Mouse (Mus musculus): Measurements from ENCODE around the gene Dnm2. TPM values are rescaled to one million over a fixed set of nuclear protein-coding genes. Genes with fewer than 3 reads are reported as not detected.
A peak's percentile ranks its signal among the peaks of the same experiment; 100 is the strongest.
"Not testable (repeated sequence)": the region's sequence is repeated elsewhere in the genome, so short reads cannot be mapped to it uniquely, and the experiment has no call there.

Dnm2 gene
- polyA plus RNA-seq, 1 experiment from 2014 or later, result 60.7 TPM

GRCm38 (mm10) chr9:21505767-21506166 lies 81.1 kb downstream of the Dnm2 start:
- H3K4me1 ChIP-seq (replicated peaks; ENCODE audit: control insufficient read depth, insufficient read depth, low read length), result peaks cover 10% of the 10 kb centered on the region
- no peak overlapping the region for H3K27ac ChIP-seq
- no peaks in the 10 kb centered on the region for H3K9me3 ChIP-seq (ENCODE audit: control insufficient read depth, low read length)
- H3K4me3 ChIP-seq (replicated peaks; ENCODE audit: low read length), result no peak overlapping the region
- H3K36me3 ChIP-seq (replicated peaks; ENCODE audit: control insufficient read depth, insufficient read depth), result peaks cover 54% of the 10 kb centered on the region
- no peak for DNase-seq (ENCODE audit: low spot score)
- H3K9ac ChIP-seq, result no peak overlapping the region
- no peak for ATAC-seq (ENCODE audit: low FRiP score)
- no peak overlapping the region for H3K4me2 ChIP-seq (replicated peaks)
- no peaks in the 10 kb centered on the region for H3K27me3 ChIP-seq (ENCODE audit: control insufficient read depth, insufficient read depth, low read length)

- no peak overlapping the region for H3K9ac ChIP-seq
- H3K4me2 ChIP-seq (replicated peaks), result no peak overlapping the region
- H3K4me3 ChIP-seq (replicated peaks; ENCODE audit: low read length), result no peak overlapping the region
- peaks cover 14% of the 10 kb centered on the region for H3K4me1 ChIP-seq (replicated peaks; ENCODE audit: control insufficient read depth, insufficient read depth, low read length)
- peaks cover 49% of the 10 kb centered on the region for H3K36me3 ChIP-seq (replicated peaks; ENCODE audit: control insufficient read depth, insufficient read depth)
- no peaks in the 10 kb centered on the region for H3K27me3 ChIP-seq (ENCODE audit: control insufficient read depth, insufficient read depth, low read length)
- H3K27ac ChIP-seq, result no peak overlapping the region
- DNase-seq (ENCODE audit: low spot score) (no peak), ATAC-seq (ENCODE audit: low FRiP score) (no peak)
- 92% methylated on average over 15 of the region's 15 CpGs for WGBS
- no peaks in the 10 kb centered on the region for H3K9me3 ChIP-seq (ENCODE audit: control insufficient read depth, low read length)
Observed at GRCm38 (mm10) chr9:21507753-21508430, 83.2 kb downstream of the Dnm2 start.

GRCm38 (mm10) chr9:21508871-21509404 lies 84.2 kb downstream of the Dnm2 start:
- Histone ChIP-seq H3K4me1 (replicated peaks; ENCODE audit: control insufficient read depth, insufficient read depth, low read length) (peaks cover 14% of the 10 kb centered on the region), H3K4me2 (replicated peaks) (peak overlapping the region; percentile 49), H3K27me3 (ENCODE audit: control insufficient read depth, insufficient read depth, low read length) (no peaks in the 10 kb centered on the region), H3K9me3 (ENCODE audit: control insufficient read depth, low read length) (no peaks in the 10 kb centered on the region), H3K27ac (no peak overlapping the region), H3K36me3 (replicated peaks; ENCODE audit: control insufficient read depth, insufficient read depth) (peaks cover 49% of the 10 kb centered on the region), H3K9ac (peak overlapping the region; percentile 71), H3K4me3 (replicated peaks; ENCODE audit: low read length) (peak overlapping the region; percentile 58)
- WGBS, result 87% methylated on average over 7 of the region's 7 CpGs
- no peak for ATAC-seq (ENCODE audit: low FRiP score)
- no peak for DNase-seq (ENCODE audit: low spot score)

GRCm38 (mm10) chr9:21509772-21510688 lies 85.3 kb downstream of the Dnm2 start, which contains the start of gene Tmed1:
Gene Tmed1, minus strand, starts transcription at chr9:21510252.
- ATAC-seq (ENCODE audit: low FRiP score) (peak; percentile 95), DNase-seq (ENCODE audit: low spot score) (peak; percentile 92)
- H3K4me1 ChIP-seq (replicated peaks; ENCODE audit: control insufficient read depth, insufficient read depth, low read length), result peaks cover 14% of the 10 kb centered on the region
- peak within 1 kb of the TSS; percentile 88 for H3K27ac ChIP-seq
- peak within 1 kb of the TSS; percentile 49 for H3K4me2 ChIP-seq (replicated peaks)
- no peaks in the 10 kb centered on the region for H3K27me3 ChIP-seq (ENCODE audit: control insufficient read depth, insufficient read depth, low read length)
- WGBS, result under 1% methylated on average over 44 of the region's 44 CpGs
- no peaks in the 10 kb centered on the region for H3K9me3 ChIP-seq (ENCODE audit: control insufficient read depth, low read length)
- H3K4me3 ChIP-seq (replicated peaks; ENCODE audit: low read length), result peak within 1 kb of the TSS; percentile 58
- H3K9ac ChIP-seq, result peak within 1 kb of the TSS; percentile 71
- H3K36me3 ChIP-seq (replicated peaks; ENCODE audit: control insufficient read depth, insufficient read depth), result peaks cover 39% of the 10 kb centered on the region

GRCm38 (mm10) chr9:21510689-21511015 lies 85.9 kb downstream of the Dnm2 start:
- Histone ChIP-seq H3K4me1 (replicated peaks; ENCODE audit: control insufficient read depth, insufficient read depth, low read length) (peaks cover 14% of the 10 kb centered on the region), H3K4me2 (replicated peaks) (peak overlapping the region; percentile 49), H3K9me3 (ENCODE audit: control insufficient read depth, low read length) (no peaks in the 10 kb centered on the region), H3K9ac (peak overlapping the region; percentile 71), H3K4me3 (replicated peaks; ENCODE audit: low read length) (peak overlapping the region; percentile 58), H3K27me3 (ENCODE audit: control insufficient read depth, insufficient read depth, low read length) (no peaks in the 10 kb centered on the region), H3K27ac (peak overlapping the region; percentile 88), H3K36me3 (replicated peaks; ENCODE audit: control insufficient read depth, insufficient read depth) (peaks cover 32% of the 10 kb centered on the region)
- ATAC-seq (ENCODE audit: low FRiP score), result peak; percentile 29; the same call in 1 of the 2 replicates
- WGBS, result 6% methylated on average over 7 of the region's 7 CpGs
- DNase-seq (ENCODE audit: low spot score), result no peak

- DNase-seq (ENCODE audit: low spot score), result no peak
Observed at GRCm38 (mm10) chr9:21511052-21511451, 86.3 kb downstream of the Dnm2 start.

GRCm38 (mm10) chr9:21513466-21513865 lies 88.8 kb downstream of the Dnm2 start:
- WGBS, result 99% methylated on average over 4 of the region's 4 CpGs

More at GRCm38 (mm10) chr9:21511052-21511451, 86.3 kb downstream of the Dnm2 start:
- Histone ChIP-seq H3K9ac (peak overlapping the region; percentile 71), H3K4me3 (replicated peaks; ENCODE audit: low read length) (peak overlapping the region; percentile 58), H3K27ac (peak overlapping the region; percentile 88), H3K27me3 (ENCODE audit: control insufficient read depth, insufficient read depth, low read length) (no peaks in the 10 kb centered on the region), H3K4me1 (replicated peaks; ENCODE audit: control insufficient read depth, insufficient read depth, low read length) (peaks cover 14% of the 10 kb centered on the region), H3K36me3 (replicated peaks; ENCODE audit: control insufficient read depth, insufficient read depth) (peaks cover 28% of the 10 kb centered on the region), H3K9me3 (ENCODE audit: control insufficient read depth, low read length) (no peaks in the 10 kb centered on the region), H3K4me2 (replicated peaks) (peak overlapping the region; percentile 49)
- WGBS, result 84% methylated on average over 9 of the region's 9 CpGs
- no peak for ATAC-seq (ENCODE audit: low FRiP score)

GRCm38 (mm10) chr9:21517947-21518495 lies 93.3 kb downstream of the Dnm2 start:
- Histone ChIP-seq H3K36me3 (replicated peaks; ENCODE audit: control insufficient read depth, insufficient read depth) (no peaks in the 10 kb centered on the region), H3K27ac (no peak overlapping the region), H3K9me3 (ENCODE audit: control insufficient read depth, low read length) (no peaks in the 10 kb centered on the region), H3K4me2 (replicated peaks) (no peak overlapping the region), H3K4me1 (replicated peaks; ENCODE audit: control insufficient read depth, insufficient read depth, low read length) (no peaks in the 10 kb centered on the region), H3K4me3 (replicated peaks; ENCODE audit: low read length) (no peak overlapping the region), H3K27me3 (ENCODE audit: control insufficient read depth, insufficient read depth, low read length) (no peaks in the 10 kb centered on the region), H3K9ac (no peak overlapping the region)
- 88% methylated on average over 6 of the region's 6 CpGs for WGBS
- no peak for ATAC-seq (ENCODE audit: low FRiP score)
- DNase-seq (ENCODE audit: low spot score), result no peak

More at GRCm38 (mm10) chr9:21513466-21513865, 88.8 kb downstream of the Dnm2 start:
- Histone ChIP-seq H3K9me3 (ENCODE audit: control insufficient read depth, low read length) (no peaks in the 10 kb centered on the region), H3K4me3 (replicated peaks; ENCODE audit: low read length) (no peak overlapping the region), H3K36me3 (replicated peaks; ENCODE audit: control insufficient read depth, insufficient read depth) (peaks cover 5% of the 10 kb centered on the region; the same call in 1 of the 2 replicates), H3K4me1 (replicated peaks; ENCODE audit: control insufficient read depth, insufficient read depth, low read length) (peaks cover 14% of the 10 kb centered on the region), H3K4me2 (replicated peaks) (no peak overlapping the region), H3K27ac (no peak overlapping the region), H3K9ac (no peak overlapping the region), H3K27me3 (ENCODE audit: control insufficient read depth, insufficient read depth, low read length) (no peaks in the 10 kb centered on the region)
- DNase-seq (ENCODE audit: low spot score) (no peak), ATAC-seq (ENCODE audit: low FRiP score) (no peak)

- 85% methylated on average over 6 of the region's 6 CpGs for WGBS
- not testable (repeated sequence) for H3K4me3 ChIP-seq (replicated peaks; ENCODE audit: low read length)
Observed at GRCm38 (mm10) chr9:21518690-21519089, 94.0 kb downstream of the Dnm2 start.

More at GRCm38 (mm10) chr9:21518690-21519089, 94.0 kb downstream of the Dnm2 start:
- not testable (repeated sequence) for H3K9ac ChIP-seq; ATAC-seq (ENCODE audit: low FRiP score); H3K27ac ChIP-seq; DNase-seq (ENCODE audit: low spot score); H3K36me3 ChIP-seq (replicated peaks; ENCODE audit: control insufficient read depth, insufficient read depth); H3K9me3 ChIP-seq (ENCODE audit: control insufficient read depth, low read length); H3K4me1 ChIP-seq (replicated peaks; ENCODE audit: control insufficient read depth, insufficient read depth, low read length); H3K4me2 ChIP-seq (replicated peaks); H3K27me3 ChIP-seq (ENCODE audit: control insufficient read depth, insufficient read depth, low read length)
